Mouse (Mus musculus) E14TG2a.4 (cell line): ENCODE results near the gene Wdsub1.

Experiments
- CTCF ChIP-seq: conservative IDR thresholded peaks from 2 replicates; pipeline ENCODE4 v1.5.1; 2014; ENCODE audit warnings: low read length
- NANOG ChIP-seq: IDR thresholded peaks from 2 replicates; pipeline ENCODE4 v1.6.1; 2014; ENCODE audit warnings: borderline replicate concordance, low read length, mixed read lengths
- POU5F1 ChIP-seq: IDR thresholded peaks from 2 replicates; pipeline ENCODE4 v1.6.1; 2014; ENCODE audit warnings: low read length, borderline replicate concordance

GRCm38 (mm10) chr2:59830151-59830550 is 52.2 kb downstream of the Wdsub1 start:
- TF ChIP-seq CTCF (no peak), POU5F1 (no peak), NANOG (no peak)
